Mouse (Mus musculus) mesoderm, embryonic 11.5 days (tissue): Measurements from ENCODE around the gene Fem1b.
A peak's percentile ranks its signal among the peaks of the same experiment; 100 is the strongest.
"Not testable (repeated sequence)": the region's sequence is repeated elsewhere in the genome, so short reads cannot be mapped to it uniquely, and the experiment has no call there.

Experiments used
- DNase-seq: peaks from one replicate; pipeline ENCODE4 v3.0.0-alpha.2; 2012; ENCODE audit warnings: low read depth, low spot score

Fem1b gene

GRCm38 (mm10) chr9:62811516-62812121 is at the start of gene Fem1b:
Gene Fem1b, minus strand, starts transcription at chr9:62811934.
- DNase-seq = peak; percentile 91

- no peak for DNase-seq
Observed at GRCm38 (mm10) chr9:62860866-62861265, 49.1 kb upstream of the Fem1b start.

- DNase-seq = not testable (repeated sequence)
Observed at GRCm38 (mm10) chr9:62860102-62860501, 48.4 kb upstream of the Fem1b start.

- DNase-seq = no peak
Observed at GRCm38 (mm10) chr9:62858266-62859019, 46.7 kb upstream of the Fem1b start.

GRCm38 (mm10) chr9:62857719-62858261 is 46.1 kb upstream of the Fem1b start, which contains the start of gene Calml4:
Gene Calml4, plus strand, starts transcription at chr9:62858080.
- peak; percentile 74 for DNase-seq

GRCm38 (mm10) chr9:62857216-62857615 is 45.5 kb upstream of the Fem1b start:
- DNase-seq = no peak

GRCm38 (mm10) chr9:62854483-62854882 is 42.7 kb upstream of the Fem1b start:
- no peak for DNase-seq

GRCm38 (mm10) chr9:62851571-62851970 is 39.8 kb upstream of the Fem1b start:
- DNase-seq = no peak

GRCm38 (mm10) chr9:62848641-62849040 is 36.9 kb upstream of the Fem1b start:
- no peak for DNase-seq

GRCm38 (mm10) chr9:62847694-62848093 is 36.0 kb upstream of the Fem1b start:
- peak; percentile 92 for DNase-seq

GRCm38 (mm10) chr9:62844461-62844860 is 32.7 kb upstream of the Fem1b start:
- no peak for DNase-seq

- no peak for DNase-seq
Observed at GRCm38 (mm10) chr9:62843356-62844024, 31.8 kb upstream of the Fem1b start.

- peak; percentile 58 for DNase-seq
Observed at GRCm38 (mm10) chr9:62839172-62839770, 27.5 kb upstream of the Fem1b start.

GRCm38 (mm10) chr9:62838506-62839171 is 26.9 kb upstream of the Fem1b start, which contains the start of gene Cln6:
Gene Cln6, plus strand, starts transcription at chr9:62838785.
- peak; percentile 86 for DNase-seq

GRCm38 (mm10) chr9:62838146-62838505 is 26.4 kb upstream of the Fem1b start:
- DNase-seq = no peak

- no peak for DNase-seq
Observed at GRCm38 (mm10) chr9:62837611-62838010, 25.9 kb upstream of the Fem1b start.

- DNase-seq = no peak
Observed at GRCm38 (mm10) chr9:62835705-62836446, 24.1 kb upstream of the Fem1b start.

GRCm38 (mm10) chr9:62834906-62835305 is 23.2 kb upstream of the Fem1b start:
- no peak for DNase-seq

- no peak for DNase-seq
Observed at GRCm38 (mm10) chr9:62829877-62830276, 18.1 kb upstream of the Fem1b start.

GRCm38 (mm10) chr9:62828662-62829086 is 16.9 kb upstream of the Fem1b start:
- DNase-seq = peak; percentile 97
